Mouse (Mus musculus) heart, adult 18-20 months (tissue): ENCODE data around the gene Epb41l1. TPM values are rescaled to one million over a fixed set of nuclear protein-coding genes. Genes with fewer than 3 reads are reported as not detected.
"Not testable (repeated sequence)": the region's sequence is repeated elsewhere in the genome, so short reads cannot be mapped to it uniquely, and the experiment has no call there.

Experiments used
- DNase-seq, 2 experiments: peaks; one replicate each; pipeline ENCODE4 v3.0.0; 2021 to 2022; ENCODE audit warnings: mixed read lengths in 1 of 2
- long read RNA-seq, 2 experiments: library from polyadenylated mRNA; stranded (forward); transcript quantifications; one replicate each; pipeline ENCODE4 v2.0.0; 2021
- total RNA-seq, 2 experiments: library from RNA; stranded (reverse); gene quantifications; 2 replicates each; pipeline ENCODE4 v1.2.3; 2021

The Epb41l1 gene
- 10 to 100 TPM in 1 of 2 experiments, 1 to 10 TPM in 1; 7.5 to 10.5 TPM for total RNA-seq
- long read RNA-seq, experiment 1, partial matches to known transcripts: 0 of 7 reads
- long read RNA-seq, experiment 1, other reads (novel, unspliced or antisense): 5 of 7 reads
- long read RNA-seq, experiment 2, partial matches to known transcripts: 2 of 9 reads
- long read RNA-seq, experiment 2, other reads (novel, unspliced or antisense): 7 of 9 reads

GRCm38 (mm10) chr2:156420694-156421380 lies at the start of gene Epb41l1:
Gene Epb41l1 (plus strand): TSS chr2:156420909.
- DNase-seq: peak; percentile 39 to 62

GRCm38 (mm10) chr2:156376956-156377355 lies 43.8 kb upstream of the Epb41l1 start:
- no peak for DNase-seq

- no peak for DNase-seq
Observed at GRCm38 (mm10) chr2:156379929-156380328, 40.8 kb upstream of the Epb41l1 start.

- DNase-seq: no peak
Observed at GRCm38 (mm10) chr2:156381350-156381749, 39.4 kb upstream of the Epb41l1 start.

- peak; percentile 80 to 85 for DNase-seq
Observed at GRCm38 (mm10) chr2:156392461-156393154, 28.1 kb upstream of the Epb41l1 start.

GRCm38 (mm10) chr2:156393155-156393828 lies 27.4 kb upstream of the Epb41l1 start:
- peak in 1 of 2 experiments; percentile 7 for DNase-seq

GRCm38 (mm10) chr2:156394282-156394681 lies 26.4 kb upstream of the Epb41l1 start:
- no peak for DNase-seq

GRCm38 (mm10) chr2:156396096-156396495 lies 24.6 kb upstream of the Epb41l1 start:
- no peak for DNase-seq

- DNase-seq: no peak
Observed at GRCm38 (mm10) chr2:156397988-156398387, 22.7 kb upstream of the Epb41l1 start.

GRCm38 (mm10) chr2:156399485-156399884 lies 21.2 kb upstream of the Epb41l1 start:
- no peak for DNase-seq

- DNase-seq: no peak
Observed at GRCm38 (mm10) chr2:156401331-156401730, 19.4 kb upstream of the Epb41l1 start.

GRCm38 (mm10) chr2:156402036-156402435 lies 18.7 kb upstream of the Epb41l1 start:
- no peak for DNase-seq

- DNase-seq: no peak
Observed at GRCm38 (mm10) chr2:156406987-156407386, 13.7 kb upstream of the Epb41l1 start.

GRCm38 (mm10) chr2:156408168-156408567 lies 12.5 kb upstream of the Epb41l1 start:
- no peak for DNase-seq

GRCm38 (mm10) chr2:156411348-156411747 lies 9.4 kb upstream of the Epb41l1 start:
- not testable (repeated sequence) for DNase-seq

- no peak for DNase-seq
Observed at GRCm38 (mm10) chr2:156414996-156415395, 5.7 kb upstream of the Epb41l1 start.

GRCm38 (mm10) chr2:156415674-156416073 lies 5.0 kb upstream of the Epb41l1 start:
- DNase-seq: no peak

GRCm38 (mm10) chr2:156417194-156417593 lies 3.5 kb upstream of the Epb41l1 start:
- no peak for DNase-seq

- no peak for DNase-seq
Observed at GRCm38 (mm10) chr2:156418467-156418866, 2.2 kb upstream of the Epb41l1 start.

- no peak for DNase-seq
Observed at GRCm38 (mm10) chr2:156420327-156420693, 399 bp upstream of the Epb41l1 start.

- DNase-seq: peak in 1 of 2 experiments; percentile 18
Observed at GRCm38 (mm10) chr2:156421381-156422110, 837 bp downstream of the Epb41l1 start.

- DNase-seq: peak; percentile 25 to 36
Observed at GRCm38 (mm10) chr2:156422631-156423030, 1.9 kb downstream of the Epb41l1 start.
